Mouse (Mus musculus) bone marrow, adult 2 months (tissue): ENCODE measurements at regions not wholly inside any gene's neighbourhood (a gene's known extent, or its start where the extent isn't known, plus 50 kb on each side); places are given as distances from the start of the nearest gene placed in this dataset.

Source experiments
- CTCF ChIP-seq: fragments of 200-500 bp; IDR thresholded peaks from 2 replicates; pipeline ENCODE4 v1.5.1; 2011; ENCODE audit warnings: low read length, control low read depth; ENCODE audit not compliant: control insufficient read depth, insufficient read depth
- POLR2A ChIP-seq: fragments of 200-500 bp; IDR thresholded peaks from 2 replicates; pipeline ENCODE4 v1.6.1; 2011; ENCODE audit warnings: low read depth, mild to moderate bottlenecking, control low read depth, low read length, borderline replicate concordance; ENCODE audit not compliant: control insufficient read depth

DNA sequence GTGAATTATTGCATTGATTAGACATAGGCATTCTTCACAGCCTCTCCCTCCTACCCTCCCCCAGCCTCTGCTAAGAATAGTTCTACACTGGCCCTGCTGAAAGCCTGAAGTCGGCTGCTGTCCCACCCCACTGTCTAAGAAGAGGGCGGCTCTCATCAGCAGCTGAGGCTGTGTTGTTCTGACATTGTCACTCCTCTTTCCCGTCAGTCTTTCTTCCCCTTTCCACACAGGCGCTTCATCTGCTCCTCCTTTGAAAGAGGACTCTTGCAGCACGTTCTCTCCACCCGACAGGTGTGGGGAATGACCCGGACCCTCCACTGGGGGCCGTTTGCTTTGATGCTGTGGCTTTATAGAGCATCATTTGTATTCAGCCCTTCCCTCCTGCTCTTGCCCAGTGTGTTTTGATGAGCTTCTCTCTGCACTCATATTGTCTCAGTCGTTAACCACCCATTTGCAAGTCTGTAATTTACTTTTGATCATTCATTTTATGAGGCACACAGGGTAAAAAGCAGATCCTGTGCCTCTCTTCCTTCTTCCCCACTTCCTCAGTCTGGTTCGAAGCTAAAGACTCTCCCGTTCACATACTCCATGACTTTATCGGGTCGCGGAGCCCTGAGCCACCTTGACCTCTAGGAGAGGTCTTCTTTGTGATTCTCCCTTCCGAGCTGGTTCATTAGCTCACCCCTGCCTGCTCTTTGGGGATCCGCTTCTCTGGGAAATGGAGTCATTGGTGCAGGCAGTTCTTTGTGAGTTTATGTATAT lies 142.2 kb upstream of the Snx19 start:
- TF ChIP-seq CTCF (no peak), POLR2A (no peak)
